Mouse (Mus musculus) intestine, embryonic 14.5 days (tissue): ENCODE measurements around the gene Becn1. TPM values are rescaled to one million over a fixed set of nuclear protein-coding genes. Genes with fewer than 3 reads are reported as not detected.

ENCODE experiments used
- ATAC-seq: fragments of 200-750 bp; cut with Nextera tagmentation; replicated peaks from 2 replicates; pipeline ENCODE4 v1.8.0; 2017; ENCODE audit warnings: low read depth, moderate number of reproducible peaks, moderate TSS enrichment, moderate library complexity; ENCODE audit not compliant: low FRiP score, low TSS enrichment
- DNase-seq: peaks from one replicate; pipeline ENCODE4 v3.0.0-alpha.2; 2018; ENCODE audit warnings: low spot score
- H3K27ac ChIP-seq: fragments of 300-500 bp; sonication (generic); 2 replicates; pipeline ENCODE4 v1.5.1; 2014; ENCODE audit warnings: low read depth, mild to moderate bottlenecking, control low read depth
- H3K27me3 ChIP-seq: fragments of 300-500 bp; sonication (generic); replicated peaks from 2 replicates; pipeline ENCODE4 v1.6.1; 2014; ENCODE audit warnings: low read length, control low read depth; ENCODE audit not compliant: control insufficient read depth, insufficient read depth
- H3K36me3 ChIP-seq: fragments of 300-500 bp; sonication (generic); 2 replicates; pipeline ENCODE4 v1.6.1; 2014; ENCODE audit warnings: low read length, control low read depth; ENCODE audit not compliant: control insufficient read depth, insufficient read depth
- H3K4me1 ChIP-seq: fragments of 300-500 bp; sonication (generic); replicated peaks from 2 replicates; pipeline ENCODE4 v1.6.1; 2014; ENCODE audit warnings: low read length, control low read depth, mixed read lengths; ENCODE audit not compliant: control insufficient read depth, insufficient read depth
- H3K4me2 ChIP-seq: fragments of 300-500 bp; sonication (generic); 2 replicates; pipeline ENCODE4 v1.6.1; 2014; ENCODE audit warnings: low read length
- H3K4me3 ChIP-seq: fragments of 300-500 bp; sonication (generic); 2 replicates; pipeline ENCODE4 v1.5.1; 2014; ENCODE audit warnings: low read depth, low read length, control low read depth, mixed read lengths
- H3K9ac ChIP-seq: fragments of 300-500 bp; sonication (generic); 2 replicates; pipeline ENCODE4 v1.6.1; 2014; ENCODE audit warnings: mild to moderate bottlenecking, low read length
- H3K9me3 ChIP-seq: fragments of 300-500 bp; sonication (generic); 2 replicates; pipeline ENCODE4 v1.6.1; 2016; ENCODE audit warnings: low read length, control low read depth; ENCODE audit not compliant: control insufficient read depth
- WGBS: fragments of 180-500 bp; shearing (Covaris S2); extraction: QIAGEN DNeasy Blood & Tissue Kit; methylation state at CpG from one replicate; pipeline ENCODE4 v1.1.7; 2014; 5-methylcytosine and 5-hydroxymethylcytosine counted together
- polyA plus RNA-seq: library from polyadenylated mRNA; unstranded; fragments of >200 nt; fragmentation: Nextera tagmentation; extraction: Ambion mirVana; gene quantifications from 2 replicates; pipeline ENCODE4 v1.2.1, GENCODE M21; 2014

The Becn1 gene
- polyA plus RNA-seq, 1 experiment from 2014 or later, result 141 TPM

DNA sequence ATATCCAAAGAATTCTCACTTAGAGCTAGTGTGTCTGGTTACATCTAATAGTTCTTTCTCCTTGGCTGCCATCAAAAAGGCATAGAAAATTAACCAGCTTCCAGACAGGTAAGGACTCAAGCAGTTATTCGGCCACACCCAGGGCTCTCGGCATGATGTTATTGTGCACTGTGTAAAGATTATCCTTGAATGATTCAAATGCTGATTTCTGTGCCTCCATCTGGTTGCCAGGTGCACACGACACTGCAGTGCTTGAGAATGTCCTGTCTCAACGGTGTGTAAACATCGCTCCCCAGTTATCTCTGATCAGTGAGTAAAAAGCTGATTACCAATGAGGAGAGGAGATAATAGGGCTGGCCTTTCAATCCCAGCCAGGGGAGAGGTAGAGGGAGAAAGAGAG, 5.7 kb upstream of the Becn1 start:
- 25% methylated on average over 5 of the region's 5 CpGs for WGBS
- no peaks in the 10 kb centered on the region for H3K4me1 ChIP-seq
- no peak overlapping the region for H3K4me3 ChIP-seq
- H3K27me3 ChIP-seq, result no peaks in the 10 kb centered on the region
- no peak overlapping the region for H3K27ac ChIP-seq
- H3K4me2 ChIP-seq, result no peak overlapping the region
- DNase-seq, result no peak
- ATAC-seq, result 0 out of 2 replicates have a peak, but pooled peaks have one; percentile 64
- H3K36me3 ChIP-seq, result no peaks in the 10 kb centered on the region
- H3K9me3 ChIP-seq, result no peaks in the 10 kb centered on the region
- H3K9ac ChIP-seq, result no peak overlapping the region

DNA sequence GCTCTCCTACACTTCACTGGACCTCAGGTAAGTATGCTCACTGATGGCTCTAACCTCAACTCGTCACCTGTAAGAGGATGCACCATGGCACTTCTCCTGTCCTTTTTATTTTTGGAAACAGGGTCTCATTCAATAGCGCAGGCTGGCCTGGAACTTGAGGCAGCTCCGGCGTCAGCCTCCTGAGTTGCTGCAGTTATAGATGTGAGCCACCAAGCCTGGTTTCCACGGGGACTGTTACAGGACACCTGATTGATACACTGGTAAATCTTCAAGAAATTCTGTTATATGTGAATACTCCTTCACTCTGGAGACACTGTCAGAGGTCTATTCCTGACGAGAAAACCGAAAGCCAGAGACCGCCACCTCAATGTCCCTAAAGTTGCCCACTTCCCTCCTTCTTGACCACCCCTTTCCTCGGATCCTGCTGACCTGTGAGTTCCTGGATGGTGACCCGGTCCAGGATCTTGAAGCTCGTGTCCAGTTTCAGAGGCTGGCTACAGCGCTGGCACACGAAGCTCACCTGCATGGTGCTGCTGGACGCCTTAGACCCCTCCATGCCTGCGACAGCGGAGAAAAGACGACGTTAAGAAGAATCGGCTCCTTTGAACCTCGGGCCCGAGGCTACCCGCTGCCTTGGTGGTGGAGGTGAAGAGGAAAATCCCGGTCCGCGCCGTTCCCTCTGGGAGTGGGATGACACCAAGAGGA, 635 bp downstream of the Becn1 start:
- H3K27me3 ChIP-seq, result no peaks in the 10 kb centered on the region
- H3K36me3 ChIP-seq, result peaks cover 22% of the 10 kb centered on the region
- no peak for DNase-seq
- H3K9ac ChIP-seq, result peak overlapping the region; percentile 82
- H3K4me2 ChIP-seq, result peak overlapping the region; percentile 99
- peak; percentile 48; the same call in 1 of the 2 replicates for ATAC-seq
- 12% methylated on average over 26 of the region's 26 CpGs for WGBS
- no peaks in the 10 kb centered on the region for H3K9me3 ChIP-seq
- H3K4me1 ChIP-seq, result peaks cover 10% of the 10 kb centered on the region
- peak overlapping the region; percentile 96 for H3K4me3 ChIP-seq
- peak overlapping the region; percentile 43 for H3K27ac ChIP-seq

DNA sequence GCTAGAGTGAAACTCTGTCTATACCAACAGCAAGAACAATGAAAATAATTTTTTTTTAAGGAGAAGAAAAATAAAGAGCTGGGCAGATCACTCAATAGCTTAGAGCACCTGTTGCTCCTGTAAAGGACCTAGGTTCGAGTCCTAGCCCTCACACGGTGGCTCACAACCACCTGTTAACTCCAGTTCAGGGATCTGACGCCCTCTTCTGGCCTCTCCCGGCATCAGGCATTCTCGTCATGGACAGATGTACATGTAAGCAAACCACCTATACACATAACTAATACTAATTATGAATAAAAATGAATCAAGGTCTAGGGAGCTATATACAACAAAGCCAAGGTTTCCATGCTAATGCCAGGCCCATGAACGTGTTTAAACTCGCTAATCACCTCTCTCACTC, 1.2 kb downstream of the Becn1 start:
- H3K9ac ChIP-seq, result peak overlapping the region; percentile 82

DNA sequence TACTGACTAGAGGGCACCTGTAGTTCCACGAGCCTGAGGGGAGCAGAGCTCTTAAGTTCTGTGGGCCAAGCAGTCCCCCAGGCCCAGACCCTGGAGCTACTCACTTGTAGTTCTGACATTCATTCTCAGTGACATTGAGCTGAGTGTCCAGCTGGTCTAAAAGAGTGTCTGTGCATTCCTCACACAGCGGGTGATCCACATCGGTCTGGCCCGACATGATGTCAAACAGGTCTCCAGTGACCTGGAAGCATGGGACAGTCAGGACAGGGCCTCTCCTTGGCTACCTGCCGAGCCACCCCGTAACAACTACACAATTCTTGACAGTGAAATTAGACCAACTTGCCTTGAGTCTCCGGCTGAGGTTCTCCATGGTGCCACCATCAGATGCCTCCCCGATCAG, 6.9 kb downstream of the Becn1 start:
- no peak for ATAC-seq
- H3K4me1 ChIP-seq, result no peaks in the 10 kb centered on the region
- WGBS, result 96% methylated on average over 8 of the region's 8 CpGs
- no peaks in the 10 kb centered on the region for H3K27me3 ChIP-seq
- H3K4me3 ChIP-seq, result no peak overlapping the region
- no peak overlapping the region for H3K4me2 ChIP-seq
- no peak overlapping the region for H3K27ac ChIP-seq
- H3K36me3 ChIP-seq, result peaks cover 76% of the 10 kb centered on the region
- H3K9me3 ChIP-seq, result no peaks in the 10 kb centered on the region
- no peak overlapping the region for H3K9ac ChIP-seq
- no peak for DNase-seq

More for the DNA sequence above, 1.2 kb downstream of the Becn1 start:
- no peaks in the 10 kb centered on the region for H3K9me3 ChIP-seq
- WGBS, result 63% methylated on average over 7 of the region's 7 CpGs
- peaks cover 10% of the 10 kb centered on the region for H3K4me1 ChIP-seq
- H3K4me2 ChIP-seq, result peak overlapping the region; percentile 99
- H3K4me3 ChIP-seq, result peak overlapping the region; percentile 96
- peaks cover 23% of the 10 kb centered on the region for H3K36me3 ChIP-seq
- DNase-seq (no peak), ATAC-seq (no peak)
- H3K27me3 ChIP-seq, result no peaks in the 10 kb centered on the region
- H3K27ac ChIP-seq, result no peak overlapping the region

DNA sequence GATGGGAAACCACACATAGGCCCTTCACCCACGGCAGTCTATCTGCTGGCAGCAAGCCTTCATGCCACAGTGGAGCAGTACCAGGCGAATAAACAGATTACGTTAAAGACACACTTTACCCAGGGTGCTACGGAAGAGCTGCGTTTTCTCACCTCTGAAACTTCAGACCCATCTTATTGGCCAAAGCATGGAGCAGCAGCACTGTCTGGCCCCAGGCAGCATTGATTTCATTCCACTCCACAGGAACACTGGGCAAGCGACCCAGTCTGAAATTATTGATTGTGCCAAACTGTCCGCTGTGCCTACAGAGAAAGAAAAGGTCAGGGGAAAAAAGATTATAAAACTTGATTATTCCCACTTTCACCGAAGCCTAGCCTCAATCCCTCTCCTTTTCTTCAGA, 10.9 kb downstream of the Becn1 start:
- peaks cover 85% of the 10 kb centered on the region for H3K36me3 ChIP-seq

DNA sequence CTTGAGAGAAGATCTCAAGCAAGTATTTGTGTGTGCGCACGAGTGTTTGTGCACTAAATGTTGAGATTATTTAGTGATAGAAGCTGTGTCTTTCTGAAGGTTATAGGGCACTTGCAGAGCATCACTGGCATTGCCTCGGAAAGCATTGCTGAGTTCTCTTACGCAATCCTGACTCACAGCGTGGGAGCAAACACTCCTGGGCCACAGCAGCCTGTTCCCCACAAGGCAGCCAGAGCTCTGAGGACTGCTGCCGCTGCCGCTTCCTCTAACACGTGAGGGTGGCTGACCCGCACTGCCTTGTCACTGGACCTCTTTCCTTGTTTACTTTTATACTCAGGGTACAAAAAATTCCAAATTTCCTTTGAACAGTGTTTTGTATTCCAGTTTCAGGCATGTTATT, 14.8 kb downstream of the Becn1 start:
- Histone ChIP-seq H3K27ac (no peak overlapping the region), H3K4me1 (no peaks in the 10 kb centered on the region), H3K9me3 (no peaks in the 10 kb centered on the region), H3K4me2 (no peak overlapping the region), H3K9ac (no peak overlapping the region), H3K27me3 (no peaks in the 10 kb centered on the region), H3K36me3 (peaks cover 51% of the 10 kb centered on the region), H3K4me3 (no peak overlapping the region)
- WGBS, result 85% methylated on average over 9 of the region's 9 CpGs
- DNase-seq, result no peak
- no peak for ATAC-seq

More for the DNA sequence above, 10.9 kb downstream of the Becn1 start:
- 97% methylated on average over 8 of the region's 8 CpGs for WGBS
- H3K27me3 ChIP-seq, result no peaks in the 10 kb centered on the region
- no peaks in the 10 kb centered on the region for H3K9me3 ChIP-seq
- DNase-seq (no peak), ATAC-seq (no peak)
- H3K27ac ChIP-seq, result no peak overlapping the region
- no peak overlapping the region for H3K4me2 ChIP-seq
- no peak overlapping the region for H3K4me3 ChIP-seq
- no peaks in the 10 kb centered on the region for H3K4me1 ChIP-seq
- no peak overlapping the region for H3K9ac ChIP-seq

DNA sequence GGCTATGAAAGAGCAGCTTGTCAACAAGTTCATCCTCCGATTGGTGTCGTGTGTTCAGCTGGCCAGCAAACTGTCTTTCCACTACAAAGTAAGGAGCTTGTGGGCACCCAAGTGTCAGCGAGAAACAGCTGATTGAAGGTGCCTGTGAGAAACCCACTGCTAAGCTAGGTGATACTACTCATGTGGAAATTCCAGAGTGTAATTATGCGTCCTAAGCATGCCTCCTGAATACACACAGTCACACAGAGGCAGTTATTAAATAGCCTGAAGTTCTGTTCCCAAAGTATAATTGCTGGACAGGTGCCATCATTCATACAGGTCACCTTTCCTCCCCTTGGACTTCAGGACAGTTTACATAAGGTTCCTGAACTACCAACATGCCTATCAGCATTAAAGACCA, 18.3 kb downstream of the Becn1 start:
- 68% methylated on average over 4 of the region's 4 CpGs for WGBS
- DNase-seq (no peak), ATAC-seq (no peak)
- no peaks in the 10 kb centered on the region for H3K9me3 ChIP-seq
- H3K27ac ChIP-seq, result no peak overlapping the region
- no peaks in the 10 kb centered on the region for H3K27me3 ChIP-seq
- no peak overlapping the region for H3K4me3 ChIP-seq
- no peak overlapping the region for H3K9ac ChIP-seq
- H3K36me3 ChIP-seq, result peaks cover 21% of the 10 kb centered on the region
- H3K4me2 ChIP-seq, result no peak overlapping the region
- H3K4me1 ChIP-seq, result peaks cover 6% of the 10 kb centered on the region; the same call in 1 of the 2 replicates

DNA sequence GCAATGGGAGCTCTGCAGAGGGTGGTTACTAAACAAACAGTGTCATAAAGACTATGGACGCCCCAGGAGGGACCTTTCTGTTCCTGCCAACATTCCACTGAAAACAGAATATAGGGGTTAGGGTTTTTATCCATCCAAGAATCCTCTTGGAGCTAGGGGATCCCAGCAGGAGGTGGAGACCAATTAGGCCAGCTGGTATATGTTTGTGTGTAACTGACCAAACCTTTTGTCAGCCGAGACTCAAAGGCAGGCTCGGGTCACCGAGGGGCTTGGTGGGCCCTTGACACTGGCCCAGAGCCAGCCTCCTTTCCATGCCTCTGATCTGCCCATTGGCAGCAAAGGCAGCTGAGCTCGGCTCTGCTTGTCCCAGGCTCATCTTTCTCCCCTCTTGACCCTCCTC, 19.2 kb downstream of the Becn1 start:
- 38% methylated on average over 5 of the region's 5 CpGs for WGBS
- Histone ChIP-seq H3K9ac (no peak overlapping the region), H3K27me3 (no peaks in the 10 kb centered on the region), H3K4me1 (peaks cover 10% of the 10 kb centered on the region), H3K27ac (no peak overlapping the region), H3K4me2 (no peak overlapping the region), H3K4me3 (no peak overlapping the region), H3K36me3 (peaks cover 12% of the 10 kb centered on the region; the same call in 1 of the 2 replicates), H3K9me3 (no peaks in the 10 kb centered on the region)
- DNase-seq (no peak), ATAC-seq (no peak)

DNA sequence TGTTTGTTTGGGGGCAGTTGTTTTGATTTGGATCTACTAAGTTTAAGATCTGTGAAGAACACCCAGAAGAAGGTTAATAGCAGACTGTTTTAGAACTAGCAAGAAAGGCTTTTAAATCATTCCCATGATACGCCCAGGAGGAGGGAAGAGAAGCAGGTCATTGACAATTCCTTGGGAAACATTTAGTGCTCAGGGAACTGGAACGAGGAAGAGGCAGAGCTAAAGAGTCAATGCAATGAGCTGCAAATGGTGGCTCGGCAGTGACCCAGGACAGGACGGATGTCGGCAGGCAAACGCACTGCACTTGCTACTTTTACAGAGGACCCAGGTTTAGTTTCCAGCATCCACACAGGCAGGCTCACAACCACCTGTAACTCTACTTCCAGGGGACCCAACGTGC, 21.2 kb downstream of the Becn1 start:
- peaks cover 11% of the 10 kb centered on the region; the same call in 1 of the 2 replicates for H3K36me3 ChIP-seq
- no peak overlapping the region for H3K27ac ChIP-seq
- no peak overlapping the region for H3K4me2 ChIP-seq
- H3K27me3 ChIP-seq, result no peaks in the 10 kb centered on the region
- no peak overlapping the region for H3K4me3 ChIP-seq
- H3K9ac ChIP-seq, result no peak overlapping the region
- WGBS, result 58% methylated on average over 7 of the region's 7 CpGs
- peaks cover 29% of the 10 kb centered on the region for H3K4me1 ChIP-seq
- no peak for DNase-seq
- ATAC-seq, result no peak
- H3K9me3 ChIP-seq, result no peaks in the 10 kb centered on the region
